Mouse (Mus musculus) intestine, embryonic 14.5 days (tissue): ENCODE results near the gene Abhd15. TPM values are rescaled to one million over a fixed set of nuclear protein-coding genes. Genes with fewer than 3 reads are reported as not detected.
A peak's percentile ranks its signal among the peaks of the same experiment; 100 is the strongest.

ENCODE experiments used
- ATAC-seq: fragments of 200-750 bp; cut with Nextera tagmentation; replicated peaks from 2 replicates; pipeline ENCODE4 v1.8.0; 2017; ENCODE audit warnings: low read depth, moderate number of reproducible peaks, moderate TSS enrichment, moderate library complexity; ENCODE audit not compliant: low FRiP score, low TSS enrichment
- DNase-seq: peaks from one replicate; pipeline ENCODE4 v3.0.0-alpha.2; 2018; ENCODE audit warnings: low spot score
- H3K27ac ChIP-seq: fragments of 300-500 bp; sonication (generic); 2 replicates; pipeline ENCODE4 v1.5.1; 2014; ENCODE audit warnings: low read depth, mild to moderate bottlenecking, control low read depth
- H3K27me3 ChIP-seq: fragments of 300-500 bp; sonication (generic); replicated peaks from 2 replicates; pipeline ENCODE4 v1.6.1; 2014; ENCODE audit warnings: low read length, control low read depth; ENCODE audit not compliant: control insufficient read depth, insufficient read depth
- H3K36me3 ChIP-seq: fragments of 300-500 bp; sonication (generic); 2 replicates; pipeline ENCODE4 v1.6.1; 2014; ENCODE audit warnings: low read length, control low read depth; ENCODE audit not compliant: control insufficient read depth, insufficient read depth
- H3K4me1 ChIP-seq: fragments of 300-500 bp; sonication (generic); replicated peaks from 2 replicates; pipeline ENCODE4 v1.6.1; 2014; ENCODE audit warnings: low read length, control low read depth, mixed read lengths; ENCODE audit not compliant: control insufficient read depth, insufficient read depth
- H3K4me2 ChIP-seq: fragments of 300-500 bp; sonication (generic); 2 replicates; pipeline ENCODE4 v1.6.1; 2014; ENCODE audit warnings: low read length
- H3K4me3 ChIP-seq: fragments of 300-500 bp; sonication (generic); 2 replicates; pipeline ENCODE4 v1.5.1; 2014; ENCODE audit warnings: low read depth, low read length, control low read depth, mixed read lengths
- H3K9ac ChIP-seq: fragments of 300-500 bp; sonication (generic); 2 replicates; pipeline ENCODE4 v1.6.1; 2014; ENCODE audit warnings: mild to moderate bottlenecking, low read length
- H3K9me3 ChIP-seq: fragments of 300-500 bp; sonication (generic); 2 replicates; pipeline ENCODE4 v1.6.1; 2016; ENCODE audit warnings: low read length, control low read depth; ENCODE audit not compliant: control insufficient read depth
- WGBS: fragments of 180-500 bp; shearing (Covaris S2); extraction: QIAGEN DNeasy Blood & Tissue Kit; methylation state at CpG from one replicate; pipeline ENCODE4 v1.1.7; 2014; 5-methylcytosine and 5-hydroxymethylcytosine counted together
- polyA plus RNA-seq: library from polyadenylated mRNA; unstranded; fragments of >200 nt; fragmentation: Nextera tagmentation; extraction: Ambion mirVana; gene quantifications from 2 replicates; pipeline ENCODE4 v1.2.1, GENCODE M21; 2014

The Abhd15 gene
- polyA plus RNA-seq, 1 experiment from 2014 or later, result 3.2 TPM

- peaks cover 21% of the 10 kb centered on the region for H3K27me3 ChIP-seq
- peak; percentile 72 for ATAC-seq
- H3K4me1 ChIP-seq, result peaks cover 25% of the 10 kb centered on the region
These were observed 1.8 kb upstream of the Abhd15 start for GRCm38 (mm10) chr11:77512891-77513810.

DNA sequence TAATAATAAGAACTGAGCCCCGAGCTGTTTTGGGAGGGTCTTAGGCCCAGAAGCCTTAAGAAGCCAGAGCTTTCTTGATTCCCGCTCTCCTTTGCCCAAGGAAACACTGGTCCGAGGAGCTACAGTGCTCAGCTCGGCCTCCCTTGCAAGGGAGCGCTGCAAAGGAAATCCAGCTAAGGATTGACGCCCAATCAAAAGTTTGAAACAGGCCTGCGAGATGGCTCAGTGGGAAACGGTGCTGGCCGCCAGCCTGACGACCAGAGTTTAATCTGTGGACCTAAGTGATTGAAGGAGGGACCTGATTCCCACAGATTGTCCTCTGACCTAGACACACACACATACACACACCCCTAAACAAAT, 1.1 kb upstream of the Abhd15 start:
- DNase-seq, result no peak
- H3K9me3 ChIP-seq, result no peaks in the 10 kb centered on the region

More at GRCm38 (mm10) chr11:77512891-77513810, 1.8 kb upstream of the Abhd15 start:
- peak overlapping the region; percentile 74 for H3K27ac ChIP-seq
- DNase-seq, result peak; percentile 97
- H3K4me2 ChIP-seq, result peak overlapping the region; percentile 93
- H3K4me3 ChIP-seq, result peak overlapping the region; percentile 71
- WGBS, result under 1% methylated on average over 72 of the region's 84 CpGs
- H3K36me3 ChIP-seq, result 0 out of 2 replicates have a peak, but pooled peaks cover 11% of the 10 kb centered on the region
- peak overlapping the region; percentile 69 for H3K9ac ChIP-seq
- no peaks in the 10 kb centered on the region for H3K9me3 ChIP-seq

GRCm38 (mm10) chr11:77514281-77514831, 565 bp upstream of the Abhd15 start:
- 10% methylated on average over 19 of the region's 19 CpGs for WGBS
- Histone ChIP-seq H3K36me3 (0 out of 2 replicates have a peak, but pooled peaks cover 5% of the 10 kb centered on the region), H3K27me3 (peaks cover 21% of the 10 kb centered on the region), H3K4me3 (peak overlapping the region; percentile 52), H3K4me1 (peaks cover 19% of the 10 kb centered on the region), H3K9ac (peak overlapping the region; percentile 29), H3K27ac (no peak overlapping the region), H3K4me2 (peak overlapping the region; percentile 93), H3K9me3 (no peaks in the 10 kb centered on the region)
- DNase-seq (no peak), ATAC-seq (no peak)

More for the DNA sequence above, 1.1 kb upstream of the Abhd15 start:
- 14% methylated on average over 10 of the region's 10 CpGs for WGBS
- peak overlapping the region; percentile 23 for H3K9ac ChIP-seq
- peak overlapping the region; percentile 71 for H3K4me3 ChIP-seq
- peaks cover 21% of the 10 kb centered on the region for H3K27me3 ChIP-seq
- 0 out of 2 replicates have a peak, but pooled peaks have one; percentile 3 for ATAC-seq
- no peak overlapping the region; the same call in 1 of the 2 replicates for H3K27ac ChIP-seq
- 0 out of 2 replicates have a peak, but pooled peaks cover 11% of the 10 kb centered on the region for H3K36me3 ChIP-seq
- H3K4me1 ChIP-seq, result peaks cover 19% of the 10 kb centered on the region
- H3K4me2 ChIP-seq, result peak overlapping the region; percentile 93

DNA sequence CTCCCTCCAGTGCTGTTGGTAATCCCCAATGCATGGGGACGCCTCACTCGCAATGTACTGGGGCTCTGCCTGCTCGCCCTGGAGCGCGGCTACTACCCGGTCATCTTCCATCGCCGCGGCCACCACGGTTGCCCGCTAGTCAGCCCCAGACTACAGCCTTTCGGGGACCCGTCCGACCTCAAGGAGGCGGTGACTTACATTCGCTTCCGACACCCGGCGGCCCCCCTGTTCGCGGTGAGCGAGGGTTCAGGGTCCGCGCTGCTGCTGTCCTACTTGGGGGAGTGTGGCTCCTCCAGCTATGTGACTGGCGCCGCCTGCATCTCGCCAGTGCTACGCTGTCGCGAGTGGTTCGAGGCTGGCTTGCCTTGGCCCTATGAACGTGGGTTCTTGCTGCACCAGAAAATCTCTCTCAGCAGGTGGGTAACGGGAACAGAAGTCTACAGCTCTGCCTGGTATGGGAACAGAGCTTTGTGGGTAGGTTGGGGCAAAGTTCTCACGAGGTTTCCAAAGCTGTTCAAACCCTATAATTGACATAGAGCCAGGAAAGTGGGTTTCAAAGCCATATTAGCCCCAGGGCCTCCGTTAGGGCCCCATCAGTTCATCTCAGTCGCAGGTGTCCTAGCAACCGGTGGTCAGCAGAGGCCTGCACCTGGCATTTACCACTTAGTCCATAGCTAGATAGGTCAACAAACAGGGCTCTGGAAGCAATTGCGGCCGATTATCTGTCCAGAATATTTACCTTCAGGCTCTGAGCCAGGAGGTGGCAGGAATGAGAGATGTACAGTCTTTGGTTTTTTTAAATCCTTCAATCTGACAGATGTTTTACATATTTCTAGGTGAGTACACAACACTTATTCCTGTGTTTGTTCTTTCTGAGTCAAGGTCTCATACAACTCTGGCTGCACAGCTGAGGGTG, 974 bp downstream of the Abhd15 start, which contains the start of gene Trp53i13:
Gene Trp53i13 (minus strand): TSS at position 344 of the 916 bp plus-strand sequence.
- no peak for DNase-seq
- H3K27ac ChIP-seq, result no peak within 1 kb of the TSS
- H3K27me3 ChIP-seq, result peaks cover 21% of the 10 kb centered on the region
- H3K36me3 ChIP-seq, result no peaks in the 10 kb centered on the region
- H3K9ac ChIP-seq, result peak within 1 kb of the TSS; percentile 29
- WGBS, result 6% methylated on average over 39 of the region's 39 CpGs
- ATAC-seq, result no peak
- H3K4me2 ChIP-seq, result peak within 1 kb of the TSS; percentile 93
- peak within 1 kb of the TSS; percentile 52 for H3K4me3 ChIP-seq
- H3K9me3 ChIP-seq, result no peaks in the 10 kb centered on the region
- peaks cover 19% of the 10 kb centered on the region for H3K4me1 ChIP-seq

DNA sequence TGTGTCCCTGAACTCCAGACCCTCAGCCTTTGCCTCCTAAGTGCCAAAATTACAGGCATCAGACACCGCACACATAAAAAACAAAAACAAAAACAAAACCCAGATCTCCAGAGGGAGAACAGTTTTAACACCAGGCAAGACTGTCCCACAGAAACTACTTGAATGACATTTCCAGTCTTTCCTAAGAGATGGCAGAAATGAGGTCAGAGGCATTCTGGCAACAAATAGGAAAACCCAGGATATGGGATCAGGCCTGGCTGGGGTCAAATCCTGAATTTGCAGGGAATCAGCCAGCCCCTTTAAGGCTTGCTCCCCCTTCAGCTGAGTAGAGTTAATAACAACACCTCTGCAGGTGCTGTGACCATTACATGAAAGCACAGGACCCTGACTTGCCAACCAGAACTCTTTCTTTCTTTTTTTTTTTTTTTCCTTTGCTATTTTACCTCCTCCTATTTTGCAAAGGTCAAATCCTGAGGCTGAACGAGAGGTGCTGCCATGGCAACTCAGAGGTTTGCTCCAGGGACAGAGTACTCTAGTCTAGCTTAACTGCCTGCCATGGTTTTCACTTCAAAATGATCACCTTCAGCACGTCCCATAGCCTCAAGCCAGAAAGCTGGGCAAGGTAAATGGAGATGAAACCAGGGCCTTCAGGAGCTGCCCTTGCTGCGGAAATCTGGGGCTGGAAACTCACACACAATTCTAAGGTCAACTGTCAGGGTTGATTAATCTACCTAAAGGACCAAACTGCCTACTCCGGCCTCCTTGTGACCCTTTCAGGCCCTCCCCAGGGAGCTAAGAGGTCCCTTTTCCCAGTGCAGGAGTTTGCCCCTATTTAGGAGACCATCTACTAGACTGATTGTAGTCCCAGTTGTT, 1.9 kb downstream of the Abhd15 start:
- DNase-seq (no peak), ATAC-seq (no peak)
- WGBS, result 66% methylated on average over 5 of the region's 5 CpGs
- Histone ChIP-seq H3K4me1 (peaks cover 19% of the 10 kb centered on the region), H3K36me3 (no peaks in the 10 kb centered on the region), H3K4me2 (no peak overlapping the region), H3K9ac (no peak overlapping the region), H3K4me3 (no peak overlapping the region), H3K9me3 (no peaks in the 10 kb centered on the region), H3K27ac (no peak overlapping the region), H3K27me3 (peaks cover 21% of the 10 kb centered on the region)

DNA sequence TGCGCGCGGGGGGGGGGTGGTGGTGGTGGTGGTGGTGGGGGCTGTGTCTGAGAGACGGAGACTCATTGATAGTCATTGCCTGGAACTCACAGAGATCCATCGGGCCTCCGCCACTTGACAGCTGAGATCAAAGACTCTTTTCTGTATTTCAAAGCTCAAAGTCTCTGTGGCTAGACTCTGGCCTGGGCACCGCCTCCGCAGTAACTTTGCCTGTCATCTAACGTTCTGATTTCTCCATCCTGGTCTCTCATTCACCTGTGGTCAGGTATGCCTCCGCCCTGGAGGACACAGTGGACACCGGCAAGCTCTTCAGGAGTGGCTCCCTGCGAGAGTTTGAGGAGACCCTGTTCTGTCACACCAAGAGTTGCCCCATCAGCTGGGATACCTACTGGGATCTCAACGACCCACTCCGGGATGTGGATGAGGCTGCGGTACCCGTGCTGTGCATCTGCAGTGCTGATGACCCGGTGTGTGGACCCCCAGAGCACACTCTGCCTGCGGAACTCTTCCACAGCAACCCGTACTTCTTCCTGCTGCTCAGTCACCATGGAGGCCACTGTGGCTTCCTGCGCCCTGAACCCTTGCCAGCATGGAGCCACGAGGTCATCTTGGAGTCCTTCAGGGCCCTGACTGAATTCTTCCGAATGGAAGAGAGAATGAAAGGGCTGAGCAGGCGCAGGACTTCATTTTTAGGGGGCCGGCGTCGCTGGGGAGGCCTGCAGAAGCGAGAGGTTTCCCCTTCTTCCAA, 3.3 kb downstream of the Abhd15 start:
- Histone ChIP-seq H3K4me1 (peaks cover 15% of the 10 kb centered on the region), H3K27ac (no peak overlapping the region), H3K4me2 (no peak overlapping the region), H3K36me3 (no peaks in the 10 kb centered on the region), H3K9ac (no peak overlapping the region), H3K27me3 (peaks cover 21% of the 10 kb centered on the region), H3K4me3 (no peak overlapping the region), H3K9me3 (no peaks in the 10 kb centered on the region)
- WGBS, result 80% methylated on average over 27 of the region's 27 CpGs
- DNase-seq, result no peak
- no peak for ATAC-seq

DNA sequence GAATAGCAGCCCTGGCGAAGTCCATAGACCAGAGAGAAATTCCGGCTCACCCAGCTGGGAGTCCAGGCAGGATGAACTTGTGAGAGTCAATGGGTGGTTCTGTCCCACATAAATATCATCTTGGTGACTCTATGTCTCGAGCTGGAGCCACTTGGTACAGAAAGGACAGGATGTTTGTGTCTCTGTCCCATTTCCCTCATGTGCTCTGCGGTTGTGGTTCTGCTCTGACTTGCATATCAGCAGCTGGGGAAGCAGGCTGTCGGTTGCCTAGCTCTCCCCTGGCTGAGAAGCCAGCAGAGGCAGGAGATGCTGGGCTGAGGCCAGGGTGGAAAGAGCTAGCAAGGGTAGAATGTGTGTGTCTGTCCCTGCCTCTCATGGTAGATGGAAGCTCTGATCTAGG, 4.1 kb downstream of the Abhd15 start, which contains the start of gene Gm10392:
Gene Gm10392 (minus strand): TSS at position 156 of the 400 bp plus-strand sequence.
- Histone ChIP-seq H3K4me2 (no peak within 1 kb of the TSS), H3K36me3 (no peaks in the 10 kb centered on the region), H3K4me1 (peaks cover 11% of the 10 kb centered on the region), H3K27ac (no peak within 1 kb of the TSS), H3K4me3 (no peak within 1 kb of the TSS), H3K27me3 (peaks cover 21% of the 10 kb centered on the region), H3K9ac (no peak within 1 kb of the TSS), H3K9me3 (no peaks in the 10 kb centered on the region)
- WGBS, result 63% methylated on average over 5 of the region's 5 CpGs
- DNase-seq (no peak), ATAC-seq (no peak)
